Mouse (Mus musculus): ENCODE measurements around the gene Rnf144a. TPM values are rescaled to one million over a fixed set of nuclear protein-coding genes. Genes with fewer than 3 reads are reported as not detected.

Rnf144a gene
- total and polyA plus RNA-seq, 3 experiments, result not detected

- no peak overlapping the region for H3K27ac ChIP-seq (ENCODE audit: control insufficient read depth, low read depth, low read length)
- H3K79me2 ChIP-seq (ENCODE audit: control insufficient read depth, insufficient read depth, low read length, poor library complexity), result no peaks in the 10 kb centered on the region
- no peaks in the 10 kb centered on the region for H3K27me3 ChIP-seq (ENCODE audit: control insufficient read depth in 1 of 2, insufficient read depth in 2 of 2, low read length in 2 of 2)
- H3K36me3 ChIP-seq (ENCODE audit: control insufficient read depth in 1 of 2, insufficient read depth in 2 of 2, low read length in 2 of 2), result no peaks in the 10 kb centered on the region
- no peak overlapping the region for H3K4me3 ChIP-seq (ENCODE audit: control insufficient read depth in 1 of 2, insufficient read depth in 1 of 2, low read depth in 2 of 2, low read length in 2 of 2)
- H3K9ac ChIP-seq (ENCODE audit: control insufficient read depth, low read depth, low read length, poor library complexity, severe bottlenecking), result no peak overlapping the region
- DNase-seq (ENCODE audit: low read depth, low spot score), result no peak
- no peak for TF ChIP-seq GABPA (IDR thresholded peaks at IDR 0.05; ENCODE audit: low read depth, low read length)
- no peak for TF ChIP-seq MEF2A (IDR thresholded peaks at IDR 0.05; ENCODE audit: extremely low read depth, insufficient replicate concordance, low read depth, low read length, poor library complexity, severe bottlenecking)
- no peak for TF ChIP-seq CHD2 (IDR thresholded peaks at IDR 0.05; ENCODE audit: low read length)
- no peak for TF ChIP-seq USF1 (IDR thresholded peaks at IDR 0.05; ENCODE audit: low read depth, low read length)
- no peak for TF ChIP-seq POLR2AphosphoS5 (IDR thresholded peaks at IDR 0.05; ENCODE audit: borderline replicate concordance, low read depth, low read length)
- TF ChIP-seq HCFC1 (IDR thresholded peaks at IDR 0.05; ENCODE audit: low read depth, low read length), result no peak
- no peak for TF ChIP-seq JUND (IDR thresholded peaks at IDR 0.05; ENCODE audit: low read depth, low read length)
- no peak for TF ChIP-seq NELFE (IDR thresholded peaks at IDR 0.05; ENCODE audit: low read depth, low read length)
- no peak for TF ChIP-seq BHLHE40 (IDR thresholded peaks at IDR 0.05; ENCODE audit: borderline replicate concordance, low read depth, low read length)
- H3K9me3 ChIP-seq (replicated peaks; ENCODE audit: insufficient read depth, low read length), result no peaks in the 10 kb centered on the region
- H3K4me1 ChIP-seq (ENCODE audit: control insufficient read depth in 1 of 2, insufficient read depth in 2 of 2, low read length in 2 of 2), result no peaks in the 10 kb centered on the region
These were observed 477 bp downstream of the Rnf144a start for GRCm38 (mm10) chr12:26414451-26415103.

DNA sequence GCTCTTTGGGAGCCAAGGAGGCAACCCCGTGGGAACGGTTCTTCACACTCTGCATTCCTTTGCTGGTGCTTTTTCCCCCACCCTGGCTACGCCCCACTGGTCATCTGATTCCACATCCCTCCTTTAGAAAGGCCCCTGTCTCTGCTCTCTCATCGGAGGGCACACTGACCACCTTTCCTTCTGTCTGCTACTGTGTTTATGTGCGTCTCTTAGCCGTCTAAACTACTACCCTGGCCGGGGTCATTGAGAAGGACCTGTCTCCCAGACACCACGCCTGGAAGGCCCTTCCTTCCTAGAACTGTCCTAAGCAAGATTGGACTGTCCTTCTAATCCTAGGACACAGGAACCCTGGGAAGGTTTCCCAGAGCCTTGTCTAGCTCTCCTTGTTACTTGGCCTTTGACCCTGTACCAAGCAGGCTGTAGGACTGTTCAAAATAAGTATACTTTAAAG, 1.1 kb downstream of the Rnf144a start:
- Histone ChIP-seq H3K27ac (ENCODE audit: control insufficient read depth, low read depth, low read length) (no peak overlapping the region), H3K4me3 (ENCODE audit: control insufficient read depth in 1 of 2, insufficient read depth in 1 of 2, low read depth in 2 of 2, low read length in 2 of 2) (no peak overlapping the region), H3K36me3 (ENCODE audit: control insufficient read depth in 1 of 2, insufficient read depth in 2 of 2, low read length in 2 of 2) (no peaks in the 10 kb centered on the region), H3K27me3 (ENCODE audit: control insufficient read depth in 1 of 2, insufficient read depth in 2 of 2, low read length in 2 of 2) (no peaks in the 10 kb centered on the region), H3K9me3 (replicated peaks; ENCODE audit: insufficient read depth, low read length) (no peaks in the 10 kb centered on the region), H3K79me2 (ENCODE audit: control insufficient read depth, insufficient read depth, low read length, poor library complexity) (no peaks in the 10 kb centered on the region), H3K9ac (ENCODE audit: control insufficient read depth, low read depth, low read length, poor library complexity, severe bottlenecking) (no peak overlapping the region), H3K4me1 (ENCODE audit: control insufficient read depth in 1 of 2, insufficient read depth in 2 of 2, low read length in 2 of 2) (no peaks in the 10 kb centered on the region)
- DNase-seq (ENCODE audit: low read depth, low spot score), result no peak
- TF ChIP-seq UBTF (IDR thresholded peaks at IDR 0.05; ENCODE audit: borderline replicate concordance, insufficient read depth, low read depth, low read length), result no peak
- TF ChIP-seq MYC (IDR thresholded peaks at IDR 0.05; ENCODE audit: low read depth, low read length), result no peak
- TF ChIP-seq ZKSCAN1 (IDR thresholded peaks at IDR 0.05; ENCODE audit: low read depth, low read length), result no peak
- no peak for TF ChIP-seq BHLHE40 (IDR thresholded peaks at IDR 0.05; ENCODE audit: borderline replicate concordance, low read depth, low read length)
- no peak for TF ChIP-seq POLR2AphosphoS2 (IDR thresholded peaks at IDR 0.05; ENCODE audit: low read length)
- no peak for TF ChIP-seq SIN3A (IDR thresholded peaks at IDR 0.05; ENCODE audit: low read length)

Data from MEL (cell line).